Comparison of ENCODE assay signal across 22 mouse cellular contexts in genomic region chr7:93665805-93666204, GRCm38 (mm10).
A peak's percentile ranks its signal among the peaks of the same experiment; 100 is the strongest.
DNase-seq lines count a peak whose midpoint lies in the region; ATAC-seq lines count a peak whose summit lies in the region.
"Had no signal": no experiment of that assay in that cellular context is flagged by ENCODE, and none has a peak within 500 bp of the region (broad histone marks: within the 10 kb centered on the region; RNA-seq: fewer than 3 reads in every experiment).

No protein-coding gene starts in this region.

- 0 out of 2 replicates have a peak, but pooled peaks have one; percentile 43 for ATAC-seq in forebrain, embryonic 16.5 days
- no peak for ATAC-seq in forebrain, embryonic 13.5 days
- ATAC-seq in midbrain, embryonic 14.5 days (ENCODE audit: low FRiP score, low TSS enrichment) = no peak
- no peak for ATAC-seq in midbrain, embryonic 15.5 days (replicated peaks)
- no peak for ATAC-seq in liver, embryonic 11.5 days (replicated peaks; ENCODE audit: low FRiP score)
- ATAC-seq: CD4-positive, CD25-positive, alpha-beta regulatory T cell, adult 4 months; forebrain, embryonic 15.5 days had no signal

- H3K27me3 ChIP-seq in forebrain, embryonic 16.5 days (replicated peaks; ENCODE audit: control insufficient read depth, insufficient read depth, low read length) = no peaks in the 10 kb centered on the region
- H3K27me3 ChIP-seq in forebrain, embryonic 13.5 days = no peaks in the 10 kb centered on the region
- no peaks in the 10 kb centered on the region for H3K27me3 ChIP-seq in midbrain, embryonic 14.5 days (ENCODE audit: control insufficient read depth, insufficient read depth, low read length)
- no peaks in the 10 kb centered on the region for H3K27me3 ChIP-seq in midbrain, embryonic 15.5 days (replicated peaks)
- H3K27me3 ChIP-seq in liver, embryonic 11.5 days (replicated peaks; ENCODE audit: control insufficient read depth, insufficient read depth, low read length) = no peaks in the 10 kb centered on the region
- H3K27me3 ChIP-seq: CH12.LX; embryonic facial prominence, embryonic 12.5 days; forebrain, embryonic 15.5 days had no signal

- no peaks in the 10 kb centered on the region for H3K36me3 ChIP-seq in forebrain, embryonic 16.5 days (ENCODE audit: control insufficient read depth, insufficient read depth)
- no peaks in the 10 kb centered on the region for H3K36me3 ChIP-seq in forebrain, embryonic 13.5 days (ENCODE audit: poor library complexity, severe bottlenecking)
- H3K36me3 ChIP-seq in midbrain, embryonic 14.5 days (ENCODE audit: control insufficient read depth, insufficient read depth, low read length) = no peaks in the 10 kb centered on the region
- no peaks in the 10 kb centered on the region for H3K36me3 ChIP-seq in midbrain, embryonic 15.5 days (replicated peaks)
- no peaks in the 10 kb centered on the region for H3K36me3 ChIP-seq in liver, embryonic 11.5 days (ENCODE audit: control insufficient read depth, insufficient read depth, low read length)
- H3K36me3 ChIP-seq: embryonic facial prominence, embryonic 10.5 days; embryonic facial prominence, embryonic 12.5 days; forebrain, embryonic 15.5 days; G1E had no signal

- DNase-seq in midbrain, embryonic 14.5 days = peak; percentile 28
- peak; percentile 33 for DNase-seq in NIH3T3 (ENCODE audit: low read depth)
- no peak for DNase-seq in liver, embryonic 11.5 days (ENCODE audit: low spot score)
- no peak for DNase-seq in yolk sac, embryonic 10.5 days (ENCODE audit: low spot score)
- DNase-seq: adrenal gland, adult 2 months; adrenal gland, postnatal 10 days; adrenal gland, postnatal 25 days; B cell, adult 2 months; cerebellum, adult 11-12 months; cerebellum, adult 2 months; cerebellum, adult 9-10 months; cerebellum, postnatal 10 days; cerebellum, postnatal 25 days had no signal

- WGBS in forebrain, embryonic 16.5 days = 47% methylated on average over 2 of the region's 2 CpGs
- WGBS in forebrain, embryonic 13.5 days = 60% methylated on average over 2 of the region's 2 CpGs
- WGBS in midbrain, embryonic 14.5 days = 40% methylated on average over 2 of the region's 2 CpGs
- WGBS in midbrain, embryonic 15.5 days = 53% methylated on average over 2 of the region's 2 CpGs
- 64% methylated on average over 2 of the region's 2 CpGs for WGBS in liver, embryonic 11.5 days

- H3K4me3 ChIP-seq in forebrain, embryonic 16.5 days (replicated peaks; ENCODE audit: low read length) = no peak overlapping the region
- H3K4me3 ChIP-seq in forebrain, embryonic 13.5 days = no peak overlapping the region
- H3K4me3 ChIP-seq in midbrain, embryonic 14.5 days (replicated peaks; ENCODE audit: low read depth, low read length) = no peak overlapping the region
- no peak overlapping the region for H3K4me3 ChIP-seq in midbrain, embryonic 15.5 days
- H3K4me3 ChIP-seq in liver, embryonic 11.5 days (ENCODE audit: low read depth, low read length) = no peak overlapping the region
- H3K4me3 ChIP-seq: embryonic facial prominence, embryonic 10.5 days; embryonic facial prominence, embryonic 12.5 days; forebrain, embryonic 15.5 days had no signal

- H3K27ac ChIP-seq in forebrain, embryonic 16.5 days (ENCODE audit: low read length) = no peak overlapping the region
- no peak overlapping the region for H3K27ac ChIP-seq in forebrain, embryonic 13.5 days
- H3K27ac ChIP-seq in midbrain, embryonic 14.5 days (replicated peaks; ENCODE audit: low read depth, low read length) = no peak overlapping the region
- no peak overlapping the region for H3K27ac ChIP-seq in midbrain, embryonic 15.5 days
- no peak overlapping the region for H3K27ac ChIP-seq in liver, embryonic 11.5 days (ENCODE audit: low read depth, low read length)
- H3K27ac ChIP-seq: embryonic facial prominence, embryonic 10.5 days; embryonic facial prominence, embryonic 12.5 days; forebrain, embryonic 15.5 days had no signal

- no peaks in the 10 kb centered on the region for H3K9me3 ChIP-seq in forebrain, embryonic 16.5 days (ENCODE audit: control insufficient read depth, low read length)
- no peaks in the 10 kb centered on the region for H3K9me3 ChIP-seq in forebrain, embryonic 13.5 days (replicated peaks)
- H3K9me3 ChIP-seq in midbrain, embryonic 14.5 days (ENCODE audit: control insufficient read depth, low read length) = no peaks in the 10 kb centered on the region
- H3K9me3 ChIP-seq in midbrain, embryonic 15.5 days = no peaks in the 10 kb centered on the region
- no peaks in the 10 kb centered on the region for H3K9me3 ChIP-seq in liver, embryonic 11.5 days (ENCODE audit: control insufficient read depth, low read length)
- H3K9me3 ChIP-seq: embryonic facial prominence, embryonic 10.5 days; embryonic facial prominence, embryonic 12.5 days; forebrain, embryonic 15.5 days; G1E had no signal

- no peak overlapping the region for H3K9ac ChIP-seq in forebrain, embryonic 16.5 days (replicated peaks; ENCODE audit: low read depth, low read length)
- no peak overlapping the region for H3K9ac ChIP-seq in forebrain, embryonic 13.5 days
- H3K9ac ChIP-seq in midbrain, embryonic 14.5 days (replicated peaks; ENCODE audit: low read length) = no peak overlapping the region
- no peak overlapping the region for H3K9ac ChIP-seq in midbrain, embryonic 15.5 days
- no peak overlapping the region for H3K9ac ChIP-seq in liver, embryonic 11.5 days (ENCODE audit: low read depth, low read length)
- H3K9ac ChIP-seq: embryonic facial prominence, embryonic 12.5 days; forebrain, embryonic 15.5 days had no signal

- H3K4me1 ChIP-seq in forebrain, embryonic 16.5 days (replicated peaks; ENCODE audit: control insufficient read depth, insufficient read depth, low read length) = no peaks in the 10 kb centered on the region
- H3K4me1 ChIP-seq in forebrain, embryonic 13.5 days = no peaks in the 10 kb centered on the region
- no peaks in the 10 kb centered on the region for H3K4me1 ChIP-seq in midbrain, embryonic 14.5 days (ENCODE audit: control insufficient read depth, insufficient read depth, low read length)
- no peaks in the 10 kb centered on the region for H3K4me1 ChIP-seq in midbrain, embryonic 15.5 days
- no peaks in the 10 kb centered on the region for H3K4me1 ChIP-seq in liver, embryonic 11.5 days (replicated peaks; ENCODE audit: control insufficient read depth, insufficient read depth, low read length)
- H3K4me1 ChIP-seq: embryonic facial prominence, embryonic 10.5 days; embryonic facial prominence, embryonic 12.5 days; forebrain, embryonic 15.5 days had no signal

- no peak overlapping the region for H3K4me2 ChIP-seq in forebrain, embryonic 16.5 days (ENCODE audit: low read length)
- no peak overlapping the region for H3K4me2 ChIP-seq in forebrain, embryonic 13.5 days
- no peak overlapping the region for H3K4me2 ChIP-seq in midbrain, embryonic 14.5 days (ENCODE audit: low read length)
- no peak overlapping the region for H3K4me2 ChIP-seq in midbrain, embryonic 15.5 days
- no peak overlapping the region for H3K4me2 ChIP-seq in liver, embryonic 11.5 days
- H3K4me2 ChIP-seq: embryonic facial prominence, embryonic 12.5 days; forebrain, embryonic 15.5 days had no signal

Comparison
In these comparisons a context has a peak if more than half of its experiments do, and no peak if none do; other contexts are left out.
1. DNase-seq: peak in midbrain, embryonic 14.5 days (single experiment) and NIH3T3 (single experiment); none in liver, embryonic 11.5 days (single experiment) and yolk sac, embryonic 10.5 days (single experiment).